Mouse (Mus musculus): ENCODE data around the gene Jag2. TPM values are rescaled to one million over a fixed set of nuclear protein-coding genes. Genes with fewer than 3 reads are reported as not detected.

Gene Jag2
- total and polyA plus RNA-seq, 2 experiments from 2014 or later: 8.5 to 88.4 TPM

DNA sequence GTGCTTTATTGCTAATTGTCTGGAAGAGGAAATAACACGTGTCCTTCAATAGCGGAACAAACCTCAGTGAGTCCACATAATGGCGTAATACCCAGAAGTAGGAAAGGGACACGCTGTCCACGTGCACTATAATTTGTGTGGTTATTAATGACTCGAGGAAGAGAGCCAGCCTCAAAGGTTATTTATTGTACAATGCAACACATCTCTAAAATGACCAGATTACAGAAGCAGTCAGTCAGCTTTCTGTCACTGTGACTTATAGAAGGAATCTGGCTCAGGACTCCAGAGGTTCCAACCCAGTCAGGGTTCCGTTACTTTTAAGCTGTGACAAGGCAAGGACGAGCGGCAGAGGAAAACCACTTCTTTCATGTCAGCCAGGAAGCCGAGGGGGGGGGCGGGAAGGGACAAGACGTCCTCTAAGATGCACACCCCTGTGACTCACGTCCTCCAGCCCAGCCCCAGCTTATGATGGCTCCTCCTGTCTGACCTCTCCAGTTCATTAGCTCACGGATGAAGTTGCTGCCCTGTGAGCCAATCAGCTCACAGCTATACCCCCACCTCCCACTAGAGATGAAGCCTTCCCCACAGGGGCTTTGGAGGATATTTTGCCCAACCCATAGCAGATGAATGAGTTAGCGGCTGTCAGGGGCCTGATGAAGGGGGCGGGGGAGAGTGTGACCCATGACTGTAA, 31.9 kb downstream of the Jag2 start:
- ATAC-seq (peak; percentile 82), DNase-seq (ENCODE audit: low spot score) (peak; percentile 62)
- Histone ChIP-seq H3K9me3 (ENCODE audit: low read length) (no peaks in the 10 kb centered on the region), H3K9ac (replicated peaks; ENCODE audit: low read length) (no peak overlapping the region), H3K36me3 (ENCODE audit: insufficient read depth, low read length) (no peaks in the 10 kb centered on the region), H3K27ac (no peak overlapping the region), H3K27me3 (ENCODE audit: insufficient read depth, low read length) (no peaks in the 10 kb centered on the region), H3K4me3 (ENCODE audit: low read length) (no peak overlapping the region), H3K4me2 (ENCODE audit: low read depth, low read length) (peak overlapping the region; percentile 43), H3K4me1 (ENCODE audit: insufficient read depth, low read length) (no peaks in the 10 kb centered on the region)
- 25% methylated on average over 16 of the region's 16 CpGs for WGBS
- no peak for TF ChIP-seq CTCF (IDR thresholded peaks at IDR 0.05; ENCODE audit: low read depth)

DNA sequence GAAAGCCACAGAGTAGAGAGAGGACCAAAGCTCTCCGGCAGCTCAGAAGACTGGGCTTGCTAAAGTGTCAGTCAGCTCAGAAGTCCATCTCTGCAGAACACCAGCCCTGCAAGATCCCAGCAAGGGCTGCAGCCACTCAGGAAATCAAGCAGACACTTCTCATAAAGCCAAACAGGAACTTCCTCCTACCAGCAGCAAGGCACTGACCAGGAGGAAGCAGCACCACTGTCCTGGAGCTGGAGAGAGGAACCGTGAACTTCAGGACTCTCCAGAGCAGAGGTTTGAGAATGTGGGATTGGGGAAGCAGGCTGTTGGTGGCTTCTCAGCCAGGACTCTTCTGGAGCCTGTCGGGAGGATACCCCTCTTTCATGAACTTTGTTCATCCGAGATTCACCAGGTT, 34.6 kb downstream of the Jag2 start:
- DNase-seq (ENCODE audit: low spot score) (no peak), ATAC-seq (no peak)
- WGBS: 68% methylated on average over 4 of the region's 4 CpGs
- TF ChIP-seq CTCF (IDR thresholded peaks at IDR 0.05; ENCODE audit: low read depth): no peak
- Histone ChIP-seq H3K27ac (0 out of 2 replicates have a peak overlapping the region, but pooled peaks have one; percentile 36), H3K9ac (replicated peaks; ENCODE audit: low read length) (no peak overlapping the region), H3K4me2 (ENCODE audit: low read depth, low read length) (peak overlapping the region; percentile 23; the same call in 1 of the 2 replicates), H3K36me3 (ENCODE audit: insufficient read depth, low read length) (no peaks in the 10 kb centered on the region), H3K9me3 (ENCODE audit: low read length) (no peaks in the 10 kb centered on the region), H3K27me3 (ENCODE audit: insufficient read depth, low read length) (no peaks in the 10 kb centered on the region), H3K4me3 (ENCODE audit: low read length) (no peak overlapping the region), H3K4me1 (ENCODE audit: insufficient read depth, low read length) (no peaks in the 10 kb centered on the region)

DNA sequence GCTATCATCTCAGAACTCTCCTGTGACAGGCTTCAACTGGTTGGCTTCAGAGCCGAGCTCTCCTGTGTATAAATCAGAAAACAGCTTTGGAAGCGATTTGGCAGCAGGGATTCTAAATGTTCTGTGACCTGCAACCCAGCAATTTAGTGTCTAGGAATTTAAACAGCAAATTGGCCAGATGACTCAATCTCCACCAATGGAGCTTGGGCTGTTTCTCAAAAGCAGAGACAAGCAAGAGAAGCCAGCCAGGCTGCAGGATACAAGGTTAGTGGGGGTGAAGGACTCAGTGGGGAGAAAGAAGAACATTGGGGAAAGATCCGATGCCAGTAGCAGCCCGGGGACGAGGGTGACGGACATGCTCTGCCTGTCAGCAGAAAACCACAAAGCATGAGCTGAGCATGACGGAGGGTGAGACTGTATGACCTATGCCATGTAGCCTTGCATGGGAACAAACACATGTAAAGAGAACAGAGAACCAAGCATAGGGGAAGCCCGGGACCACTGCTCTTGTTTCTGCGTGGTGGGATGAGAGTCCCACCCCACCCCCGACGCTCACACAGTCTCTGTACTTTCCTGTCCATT, 35.2 kb downstream of the Jag2 start:
- no peak for TF ChIP-seq CTCF (IDR thresholded peaks at IDR 0.05; ENCODE audit: low read depth)
- Histone ChIP-seq H3K27ac (0 out of 2 replicates have a peak overlapping the region, but pooled peaks have one; percentile 36), H3K4me2 (ENCODE audit: low read depth, low read length) (peak overlapping the region; percentile 23; the same call in 1 of the 2 replicates)

DNA sequence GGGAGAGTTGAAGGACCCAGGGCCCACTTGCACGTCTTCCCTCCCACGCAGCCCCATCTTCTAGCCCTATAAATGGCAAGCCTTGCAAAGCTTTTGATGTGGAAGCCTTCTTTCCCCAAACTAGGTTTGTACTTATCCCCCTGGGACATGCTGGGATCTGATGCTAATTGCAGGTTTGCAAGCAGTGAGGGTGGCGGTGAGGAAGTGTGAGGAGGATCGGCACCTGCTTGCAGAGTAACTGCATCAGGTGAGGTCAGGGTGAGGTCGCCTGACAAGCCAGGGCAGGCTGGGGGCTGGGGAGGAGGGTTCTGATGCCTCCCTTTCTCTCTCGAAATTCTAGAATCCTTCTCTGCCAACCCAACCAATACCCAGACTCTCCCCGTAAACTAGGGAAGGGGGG, 44.1 kb downstream of the Jag2 start:
- no peaks in the 10 kb centered on the region for H3K27me3 ChIP-seq (ENCODE audit: insufficient read depth, low read length)
- no peak overlapping the region for H3K4me3 ChIP-seq (ENCODE audit: low read length)
- H3K9ac ChIP-seq (replicated peaks; ENCODE audit: low read length): no peak overlapping the region
- no peaks in the 10 kb centered on the region for H3K9me3 ChIP-seq (ENCODE audit: low read length)
- no peak overlapping the region for H3K27ac ChIP-seq
- H3K4me2 ChIP-seq (ENCODE audit: low read depth, low read length): no peak overlapping the region
- ATAC-seq: no peak
- no peak for TF ChIP-seq CTCF (IDR thresholded peaks at IDR 0.05; ENCODE audit: low read depth)
- no peak for DNase-seq (ENCODE audit: low spot score)
- WGBS: 64% methylated on average over 7 of the region's 7 CpGs
- no peaks in the 10 kb centered on the region for H3K4me1 ChIP-seq (ENCODE audit: insufficient read depth, low read length)
- H3K36me3 ChIP-seq (ENCODE audit: insufficient read depth, low read length): no peaks in the 10 kb centered on the region

More for the DNA sequence above, 35.2 kb downstream of the Jag2 start:
- WGBS: 56% methylated on average over 11 of the region's 11 CpGs
- Histone ChIP-seq H3K9me3 (ENCODE audit: low read length) (no peaks in the 10 kb centered on the region), H3K4me1 (ENCODE audit: insufficient read depth, low read length) (no peaks in the 10 kb centered on the region), H3K27me3 (ENCODE audit: insufficient read depth, low read length) (no peaks in the 10 kb centered on the region), H3K36me3 (ENCODE audit: insufficient read depth, low read length) (no peaks in the 10 kb centered on the region), H3K9ac (replicated peaks; ENCODE audit: low read length) (no peak overlapping the region), H3K4me3 (ENCODE audit: low read length) (no peak overlapping the region)
- DNase-seq (ENCODE audit: low spot score) (no peak), ATAC-seq (no peak)

DNA sequence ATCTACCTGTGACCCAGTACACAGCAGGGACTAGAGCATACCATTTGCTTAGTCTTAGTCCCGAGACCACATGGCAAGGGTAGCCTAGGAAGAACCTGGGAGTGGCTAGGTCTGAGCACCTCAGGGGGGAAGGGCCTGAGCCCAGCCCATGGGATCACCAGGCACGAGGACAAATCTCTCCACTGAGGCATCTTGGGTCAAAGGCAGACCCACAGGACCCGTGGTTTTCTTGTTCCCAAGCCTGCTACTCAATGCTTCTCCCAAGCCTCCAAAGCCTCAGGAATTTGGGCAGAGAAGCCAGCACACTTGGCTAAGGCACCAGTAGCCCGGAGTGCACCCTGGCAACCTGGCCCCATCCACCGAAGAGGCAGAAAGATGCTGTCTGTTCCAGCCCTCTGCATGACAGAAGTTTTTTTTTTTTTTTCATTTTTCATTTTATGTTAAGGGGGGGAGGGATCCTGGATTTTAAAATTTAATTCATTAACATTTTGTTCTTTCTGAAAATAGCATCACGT, 48.2 kb downstream of the Jag2 start:
- no peak overlapping the region for H3K27ac ChIP-seq
- no peak overlapping the region for H3K4me2 ChIP-seq (ENCODE audit: low read depth, low read length)
- DNase-seq (ENCODE audit: low spot score): peak; percentile 25
- no peaks in the 10 kb centered on the region for H3K36me3 ChIP-seq (ENCODE audit: insufficient read depth, low read length)
- WGBS: 49% methylated on average over 6 of the region's 6 CpGs
- H3K9me3 ChIP-seq (ENCODE audit: low read length): no peaks in the 10 kb centered on the region
- H3K4me3 ChIP-seq (ENCODE audit: low read length): no peak overlapping the region
- peaks cover 7% of the 10 kb centered on the region; the same call in 1 of the 2 replicates for H3K4me1 ChIP-seq (ENCODE audit: insufficient read depth, low read length)
- H3K27me3 ChIP-seq (ENCODE audit: insufficient read depth, low read length): peaks cover 26% of the 10 kb centered on the region
- no peak overlapping the region for H3K9ac ChIP-seq (replicated peaks; ENCODE audit: low read length)
- no peak for ATAC-seq
- TF ChIP-seq CTCF (IDR thresholded peaks at IDR 0.05; ENCODE audit: low read depth): no peak

DNA sequence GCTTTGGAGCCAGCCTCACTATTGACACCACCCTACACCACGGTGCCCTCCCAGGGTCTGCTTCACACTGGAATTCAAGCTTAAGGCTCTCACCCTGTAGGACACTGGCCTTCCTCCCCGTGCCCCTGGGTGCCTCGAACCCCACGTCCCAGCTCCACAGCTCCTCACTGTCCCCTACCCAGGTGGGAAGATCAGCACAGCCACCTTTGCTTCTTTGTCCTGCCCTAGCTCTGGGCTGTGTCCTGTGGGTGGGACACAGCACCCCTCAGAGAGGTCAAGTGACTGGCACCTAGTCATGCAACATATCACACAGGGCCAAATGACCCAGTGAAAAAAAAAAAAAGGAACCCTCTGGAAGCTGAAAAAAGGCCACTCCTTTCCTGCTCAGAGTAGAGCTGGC, 48.9 kb downstream of the Jag2 start:
- Histone ChIP-seq H3K9me3 (ENCODE audit: low read length) (no peaks in the 10 kb centered on the region), H3K36me3 (ENCODE audit: insufficient read depth, low read length) (no peaks in the 10 kb centered on the region), H3K9ac (replicated peaks; ENCODE audit: low read length) (no peak overlapping the region), H3K27me3 (ENCODE audit: insufficient read depth, low read length) (peaks cover 30% of the 10 kb centered on the region), H3K4me3 (ENCODE audit: low read length) (no peak overlapping the region), H3K4me1 (ENCODE audit: insufficient read depth, low read length) (peaks cover 7% of the 10 kb centered on the region; the same call in 1 of the 2 replicates), H3K27ac (no peak overlapping the region), H3K4me2 (ENCODE audit: low read depth, low read length) (no peak overlapping the region)
- ATAC-seq (no peak), DNase-seq (ENCODE audit: low spot score) (no peak)
- WGBS: 79% methylated on average over 4 of the region's 4 CpGs
- no peak for TF ChIP-seq CTCF (IDR thresholded peaks at IDR 0.05; ENCODE audit: low read depth)

DNA sequence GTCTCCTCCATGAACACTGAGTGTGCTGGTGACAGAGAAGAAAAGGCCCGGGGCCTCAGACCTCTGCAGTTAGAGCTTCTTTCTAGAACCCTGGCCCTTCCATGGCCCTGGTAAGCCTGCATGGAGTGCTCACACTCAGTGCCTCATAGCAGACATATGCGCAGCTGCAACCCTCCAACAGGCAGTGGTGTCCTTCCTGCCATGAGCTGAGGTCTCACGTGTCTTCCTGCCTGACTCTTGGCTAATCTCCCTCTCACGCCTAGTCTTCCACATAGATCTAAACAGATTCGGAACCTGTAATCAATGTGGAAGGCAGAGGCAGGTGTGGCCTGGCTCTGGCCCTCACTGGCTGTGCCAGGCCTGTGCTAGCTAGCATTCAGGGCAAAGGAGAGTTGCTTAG, 49.8 kb downstream of the Jag2 start:
- WGBS: 88% methylated on average over 5 of the region's 5 CpGs
- Histone ChIP-seq H3K4me2 (ENCODE audit: low read depth, low read length) (no peak overlapping the region), H3K4me3 (ENCODE audit: low read length) (no peak overlapping the region), H3K36me3 (ENCODE audit: insufficient read depth, low read length) (no peaks in the 10 kb centered on the region), H3K9ac (replicated peaks; ENCODE audit: low read length) (no peak overlapping the region), H3K27me3 (ENCODE audit: insufficient read depth, low read length) (peaks cover 38% of the 10 kb centered on the region), H3K9me3 (ENCODE audit: low read length) (no peaks in the 10 kb centered on the region), H3K27ac (no peak overlapping the region), H3K4me1 (ENCODE audit: insufficient read depth, low read length) (peaks cover 7% of the 10 kb centered on the region; the same call in 1 of the 2 replicates)
- DNase-seq (ENCODE audit: low spot score) (no peak), ATAC-seq (no peak)
- TF ChIP-seq CTCF (IDR thresholded peaks at IDR 0.05; ENCODE audit: low read depth): no peak

Measured in hindbrain, postnatal 0 days (tissue).